ENCODE assay signal across 11 mouse cellular contexts in the genomic region with DNA sequence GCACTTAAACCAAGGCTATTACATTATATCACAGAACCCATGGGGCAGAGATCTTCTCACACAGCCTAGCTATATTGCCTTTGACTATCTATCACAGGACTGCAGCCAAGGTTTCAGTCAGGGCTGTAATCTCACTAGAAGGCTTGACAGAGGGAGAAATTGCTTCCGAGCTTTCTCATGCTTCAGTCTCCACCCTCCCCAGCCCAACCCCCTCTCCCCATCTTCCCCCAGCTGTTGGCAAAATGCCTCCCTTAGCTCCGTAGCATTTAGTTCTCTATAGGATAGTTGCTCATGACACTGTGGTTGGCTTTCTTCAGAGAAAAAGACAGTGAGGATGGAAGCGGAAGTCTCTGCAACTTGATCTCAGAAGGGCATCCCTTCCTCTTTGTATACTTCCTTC. TPM values are rescaled to one million over a fixed set of nuclear protein-coding genes. Genes with fewer than 3 reads are reported as not detected.
DNase-seq lines count a peak whose midpoint lies in the region; ATAC-seq and TF ChIP-seq lines count a peak whose summit lies in the region.
"Had no signal": no experiment of that assay in that cellular context is flagged by ENCODE, and none has a peak within 500 bp of the region (broad histone marks: within the 10 kb centered on the region; RNA-seq: fewer than 3 reads in every experiment).

No protein-coding gene starts in this region.

- 35% methylated on average over 3 of the region's 3 CpGs for WGBS in heart, adult 2 months

- intact Hi-C loops in heart, adult 2 months (cut with DNase I): no loop called here

- H3K9me3 ChIP-seq in MEL (replicated peaks; ENCODE audit: insufficient read depth, low read length): no peaks in the 10 kb centered on the region
- H3K9me3 ChIP-seq: hindbrain, embryonic 15.5 days had no signal

- no peaks in the 10 kb centered on the region for H3K27me3 ChIP-seq in heart, adult 2 months (ENCODE audit: control insufficient read depth, insufficient read depth, low read length)
- no peaks in the 10 kb centered on the region for H3K27me3 ChIP-seq in MEL (ENCODE audit: control insufficient read depth in 1 of 2, insufficient read depth in 2 of 2, low read length in 2 of 2)
- H3K27me3 ChIP-seq: hindbrain, embryonic 15.5 days; limb, embryonic 13.5 days had no signal

- no peak for TF ChIP-seq EP300 in heart, adult 2 months (IDR thresholded peaks at IDR 0.05; ENCODE audit: insufficient read depth, low read depth, low read length)
- peak; percentile 68 to 79 for TF ChIP-seq EP300 in MEL (IDR thresholded peaks at IDR 0.05; ENCODE audit: low read depth in 1 of 2, low read length in 2 of 2)

- TF ChIP-seq POLR2A in heart, adult 2 months (IDR thresholded peaks at IDR 0.05; ENCODE audit: insufficient read depth, low read depth, low read length): no peak
- TF ChIP-seq POLR2A in MEL (IDR thresholded peaks at IDR 0.05; ENCODE audit: control insufficient read depth in 1 of 2, insufficient read depth in 1 of 2, low read depth in 1 of 2, low read length in 2 of 2, poor library complexity in 1 of 2): no peak

- ATAC-seq in hematopoietic stem cell, adult 5-6 weeks (replicated peaks in 1 of 2; ENCODE audit: insufficient read depth in 1 of 2, low FRiP score in 2 of 2, low TSS enrichment in 1 of 2, low read depth in 1 of 2, poor library complexity in 2 of 2, severe bottlenecking in 2 of 2): peak; percentile 66 to 71
- peak; percentile 89 for ATAC-seq in megakaryocyte, adult 5-6 weeks (ENCODE audit: poor library complexity, severe bottlenecking)

- H3K9ac ChIP-seq in heart, adult 2 months (ENCODE audit: low read depth, low read length): no peak overlapping the region
- H3K9ac ChIP-seq in MEL (ENCODE audit: control insufficient read depth, low read depth, low read length, poor library complexity, severe bottlenecking): no peak overlapping the region
- H3K9ac ChIP-seq: hindbrain, embryonic 15.5 days; limb, embryonic 13.5 days had no signal

- DNase-seq in heart, postnatal 4 days: peak; percentile 45
- DNase-seq in heart, adult 2 months: no peak
- DNase-seq in MEL (ENCODE audit: low read depth, low spot score): peak; percentile 98
- DNase-seq in gastrocnemius, postnatal 4 days (ENCODE audit: low spot score in 2 of 2): no peak
- no peak for DNase-seq in testis, postnatal 14 days (ENCODE audit: low spot score)
- DNase-seq in embryo, embryonic 11 days: no peak
- DNase-seq: right cerebral cortex, postnatal 14 days had no signal

- H3K4me1 ChIP-seq in heart, adult 2 months (ENCODE audit: control insufficient read depth, insufficient read depth, low read length): peaks cover 7% of the 10 kb centered on the region
- H3K4me1 ChIP-seq in MEL (ENCODE audit: control insufficient read depth in 1 of 2, insufficient read depth in 2 of 2, low read length in 2 of 2): peaks cover 6 to 16% of the 10 kb centered on the region in 2 experiments
- H3K4me1 ChIP-seq: hindbrain, embryonic 15.5 days had no signal

- no peak for TF ChIP-seq RAD21 in MEL (IDR thresholded peaks at IDR 0.05; ENCODE audit: low read depth, low read length)

- no peak overlapping the region for H3K4me3 ChIP-seq in heart, adult 2 months
- peak overlapping the region in 1 of 2 experiments; percentile 4; a peak in 1 of 4 replicates for H3K4me3 ChIP-seq in MEL (ENCODE audit: control insufficient read depth in 1 of 2, insufficient read depth in 1 of 2, low read depth in 2 of 2, low read length in 2 of 2)
- H3K4me3 ChIP-seq: hindbrain, embryonic 15.5 days; limb, embryonic 13.5 days had no signal

- no peak for TF ChIP-seq CTCF in heart, adult 2 months (IDR thresholded peaks at IDR 0.05)
- TF ChIP-seq CTCF in MEL (IDR thresholded peaks at IDR 0.05 in 2 of 3, conservative IDR thresholded peaks at IDR 0.05 in 1 of 3; ENCODE audit: control insufficient read depth in 1 of 3, insufficient read depth in 1 of 3, low read depth in 2 of 3, low read length in 3 of 3, poor library complexity in 1 of 3, severe bottlenecking in 1 of 3): no peak

- H3K36me3 ChIP-seq in heart, adult 2 months (ENCODE audit: control insufficient read depth, insufficient read depth, low read length): peaks cover 2% of the 10 kb centered on the region; the same call in 1 of the 2 replicates
- H3K36me3 ChIP-seq in MEL (ENCODE audit: control insufficient read depth in 1 of 2, insufficient read depth in 2 of 2, low read length in 2 of 2): peaks cover 0 to 17% of the 10 kb centered on the region in 2 experiments; a peak in 2 of 4 replicates
- H3K36me3 ChIP-seq: hindbrain, embryonic 15.5 days had no signal

- H3K79me2 ChIP-seq in heart, adult 2 months (replicated peaks; ENCODE audit: control insufficient read depth, insufficient read depth, low read length): 0 out of 2 replicates have a peak, but pooled peaks cover 2% of the 10 kb centered on the region
- H3K79me2 ChIP-seq in MEL (ENCODE audit: control insufficient read depth, insufficient read depth, low read length, poor library complexity): peaks cover 25% of the 10 kb centered on the region

- H3K27ac ChIP-seq in heart, adult 2 months: no peak overlapping the region
- H3K27ac ChIP-seq in MEL (ENCODE audit: control insufficient read depth, low read depth, low read length): peak overlapping the region; percentile 36
- H3K27ac ChIP-seq: hindbrain, embryonic 15.5 days; limb, embryonic 13.5 days had no signal

TF ChIP-seq in MEL, 35 proteins besides CTCF, POLR2A, EP300 and RAD21:
- TF ChIP-seq ELF1 (IDR thresholded peaks at IDR 0.05; ENCODE audit: low read depth, low read length): peak; percentile 68
- peak; percentile 62; the same call in 1 of the 2 replicates for TF ChIP-seq BHLHE40 (IDR thresholded peaks at IDR 0.05; ENCODE audit: borderline replicate concordance, low read depth, low read length)
- TF ChIP-seq ZMIZ1 (IDR thresholded peaks at IDR 0.05; ENCODE audit: low read depth, low read length): no peak
- TF ChIP-seq POLR2AphosphoS5 (IDR thresholded peaks at IDR 0.05; ENCODE audit: borderline replicate concordance, low read depth, low read length): no peak
- TF ChIP-seq TBP (IDR thresholded peaks at IDR 0.05; ENCODE audit: low read depth, low read length): peak; percentile 50
- TF ChIP-seq HCFC1 (IDR thresholded peaks at IDR 0.05; ENCODE audit: low read depth, low read length): peak; percentile 54; the same call in 1 of the 2 replicates
- peak; percentile 68 for TF ChIP-seq GATA1 (IDR thresholded peaks at IDR 0.05; ENCODE audit: low read depth, low read length)
- no peak for TF ChIP-seq MYB (IDR thresholded peaks at IDR 0.05; ENCODE audit: low read depth, low read length)
- peak; percentile 51; the same call in 1 of the 2 replicates for TF ChIP-seq ZKSCAN1 (IDR thresholded peaks at IDR 0.05; ENCODE audit: low read depth, low read length)
- TF ChIP-seq MAX (IDR thresholded peaks at IDR 0.05; ENCODE audit: low read length): peak; percentile 55; the same call in 1 of the 2 replicates
- TF ChIP-seq NRF1 (IDR thresholded peaks at IDR 0.05; ENCODE audit: insufficient read depth, low read depth, low read length, poor library complexity, severe bottlenecking): no peak
- no peak for TF ChIP-seq MEF2A (IDR thresholded peaks at IDR 0.05; ENCODE audit: extremely low read depth, insufficient replicate concordance, low read depth, low read length, poor library complexity, severe bottlenecking)
- TF ChIP-seq E2F4 (IDR thresholded peaks at IDR 0.05; ENCODE audit: borderline replicate concordance, low read depth, low read length): no peak
- TF ChIP-seq UBTF (IDR thresholded peaks at IDR 0.05; ENCODE audit: borderline replicate concordance, insufficient read depth, low read depth, low read length): no peak
- TF ChIP-seq ETS1 (IDR thresholded peaks at IDR 0.05; ENCODE audit: low read depth, low read length): peak; percentile 97
- TF ChIP-seq JUND (IDR thresholded peaks at IDR 0.05; ENCODE audit: low read depth, low read length): no peak
- no peak for TF ChIP-seq USF2 (IDR thresholded peaks at IDR 0.05; ENCODE audit: borderline replicate concordance in 1 of 2, insufficient read depth in 1 of 2, low read depth in 1 of 2, low read length in 2 of 2)
- TF ChIP-seq ZC3H11A (IDR thresholded peaks at IDR 0.05; ENCODE audit: low read depth, low read length): peak; percentile 19; the same call in 1 of the 2 replicates
- peak; percentile 74 for TF ChIP-seq TAL1 (IDR thresholded peaks at IDR 0.05; ENCODE audit: low read length)
- no peak for TF ChIP-seq ZNF384 (IDR thresholded peaks at IDR 0.05; ENCODE audit: low read depth, low read length)
- no peak for TF ChIP-seq CHD1 (IDR thresholded peaks at IDR 0.05; ENCODE audit: low read depth, low read length)
- TF ChIP-seq MYC (IDR thresholded peaks at IDR 0.05; ENCODE audit: low read depth, low read length): peak; percentile 88; the same call in 1 of the 2 replicates
- TF ChIP-seq CHD2 (IDR thresholded peaks at IDR 0.05; ENCODE audit: low read length): peak; percentile 78
- peak; percentile 76 for TF ChIP-seq MXI1 (IDR thresholded peaks at IDR 0.05; ENCODE audit: low read depth, low read length)
- no peak for TF ChIP-seq GABPA (IDR thresholded peaks at IDR 0.05; ENCODE audit: low read depth, low read length)
- peak; percentile 83 for TF ChIP-seq MAZ (IDR thresholded peaks at IDR 0.05; ENCODE audit: low read depth, low read length)
- peak; percentile 85 for TF ChIP-seq RCOR1 (IDR thresholded peaks at IDR 0.05; ENCODE audit: low read depth, low read length)
- peak; percentile 92 for TF ChIP-seq SIN3A (IDR thresholded peaks at IDR 0.05; ENCODE audit: low read length)
- peak; percentile 80 for TF ChIP-seq TCF12 (IDR thresholded peaks at IDR 0.05; ENCODE audit: low read depth, low read length)
- no peak for TF ChIP-seq USF1 (IDR thresholded peaks at IDR 0.05; ENCODE audit: low read depth, low read length)
- no peak for TF ChIP-seq MAFK (IDR thresholded peaks at IDR 0.05; ENCODE audit: borderline replicate concordance, low read depth, low read length)
- TF ChIP-seq POLR2AphosphoS2 (IDR thresholded peaks at IDR 0.05; ENCODE audit: low read length): no peak

RNA-seq across cellular contexts. Expression of a gene that starts 54.0 kb away (rescaled TPM):
- total RNA-seq in heart, postnatal 4 days (2021): 10 to 100 TPM; 19.0 to 20.8 TPM
- 10 to 100 TPM; 12.9 to 17.0 TPM for total RNA-seq in heart, adult 2 months (2021)
- 6.0 and 6.6 TPM in 2 replicates for polyA plus RNA-seq in heart, adult 2 months (2012; rRNA removed)
- total RNA-seq in MEL (2012; rRNA removed): 5.2 and 7.8 TPM in 2 replicates
- 10 to 100 TPM; 27.1 to 83.9 TPM for polyA plus RNA-seq in MEL (2012; ENCODE audit: insufficient read depth in 1 of 2, insufficient read length in 2 of 2, low read depth in 1 of 2, low replicate concordance in 2 of 2, missing spikeins in 1 of 2)
- 18.8 and 24.3 TPM in 2 replicates for total RNA-seq in hematopoietic stem cell, adult 5-6 weeks (2017)
- 123 and 139 TPM in 2 replicates for total RNA-seq in megakaryocyte, adult 5-6 weeks (2015)
- total RNA-seq in megakaryocyte, adult 5-6 weeks (2017): 37.4 and 55.2 TPM in 2 replicates
- total RNA-seq in gastrocnemius, postnatal 4 days (2021): 10 to 100 TPM; 33.2 to 41.1 TPM

Comparison
In these comparisons a context has a peak if more than half of its experiments do, and no peak if none do; other contexts are left out.
1. DNase-seq: peak in heart, postnatal 4 days (single experiment) and MEL (single experiment); none in heart, adult 2 months (0 of 2), gastrocnemius, postnatal 4 days (0 of 2), testis, postnatal 14 days (single experiment) and embryo, embryonic 11 days (single experiment).